Mouse (Mus musculus) CD4-positive helper T cell, adult 2 months (primary cell): ENCODE measurements at regions not wholly inside any gene's neighbourhood (a gene's known extent, or its start where the extent isn't known, plus 50 kb on each side); places are given as distances from the start of the nearest gene placed in this dataset.
A peak's percentile ranks its signal among the peaks of the same experiment; 100 is the strongest.

Experiments
- DNase-seq: peaks from one replicate; pipeline ENCODE4 v3.0.0-alpha.2; 2012; ENCODE audit warnings: low read depth, missing footprints, low spot score

GRCm38 (mm10) chr5:99782806-99783205 is 53.9 kb upstream of the Rasgef1b start:
- no peak for DNase-seq

GRCm38 (mm10) chr5:99785850-99786249 is 57.0 kb upstream of the Rasgef1b start:
- no peak for DNase-seq

- DNase-seq, result no peak
These were observed 58.4 kb upstream of the Rasgef1b start for GRCm38 (mm10) chr5:99787239-99787638.

GRCm38 (mm10) chr5:99787665-99788366 is 59.0 kb upstream of the Rasgef1b start:
- DNase-seq, result no peak

GRCm38 (mm10) chr5:99790733-99791132 is 61.9 kb upstream of the Rasgef1b start:
- DNase-seq, result no peak

GRCm38 (mm10) chr5:99800543-99800942 is 71.7 kb upstream of the Rasgef1b start:
- no peak for DNase-seq

- DNase-seq, result no peak
These were observed 73.1 kb upstream of the Rasgef1b start for GRCm38 (mm10) chr5:99801791-99802450.

- DNase-seq, result no peak
These were observed 79.2 kb upstream of the Vamp9 start for GRCm38 (mm10) chr5:99826861-99827260.

GRCm38 (mm10) chr5:99828516-99828915 is 77.5 kb upstream of the Vamp9 start:
- peak; percentile 23 for DNase-seq

GRCm38 (mm10) chr5:99838236-99838775 is 67.7 kb upstream of the Vamp9 start:
- DNase-seq, result no peak

- DNase-seq, result no peak
These were observed 66.4 kb upstream of the Vamp9 start for GRCm38 (mm10) chr5:99839661-99840060.

- DNase-seq, result no peak
These were observed 65.2 kb upstream of the Vamp9 start for GRCm38 (mm10) chr5:99840884-99841283.

- no peak for DNase-seq
These were observed 60.3 kb upstream of the Vamp9 start for GRCm38 (mm10) chr5:99845565-99846255.

GRCm38 (mm10) chr5:99848158-99848988 is 57.7 kb upstream of the Vamp9 start:
- DNase-seq, result no peak

- no peak for DNase-seq
These were observed 57.1 kb upstream of the Vamp9 start for GRCm38 (mm10) chr5:99849001-99849400.

- DNase-seq, result no peak
These were observed 53.7 kb upstream of the Vamp9 start for GRCm38 (mm10) chr5:99852316-99852715.
